Mouse (Mus musculus): ENCODE data around the gene Baiap3.

DNA sequence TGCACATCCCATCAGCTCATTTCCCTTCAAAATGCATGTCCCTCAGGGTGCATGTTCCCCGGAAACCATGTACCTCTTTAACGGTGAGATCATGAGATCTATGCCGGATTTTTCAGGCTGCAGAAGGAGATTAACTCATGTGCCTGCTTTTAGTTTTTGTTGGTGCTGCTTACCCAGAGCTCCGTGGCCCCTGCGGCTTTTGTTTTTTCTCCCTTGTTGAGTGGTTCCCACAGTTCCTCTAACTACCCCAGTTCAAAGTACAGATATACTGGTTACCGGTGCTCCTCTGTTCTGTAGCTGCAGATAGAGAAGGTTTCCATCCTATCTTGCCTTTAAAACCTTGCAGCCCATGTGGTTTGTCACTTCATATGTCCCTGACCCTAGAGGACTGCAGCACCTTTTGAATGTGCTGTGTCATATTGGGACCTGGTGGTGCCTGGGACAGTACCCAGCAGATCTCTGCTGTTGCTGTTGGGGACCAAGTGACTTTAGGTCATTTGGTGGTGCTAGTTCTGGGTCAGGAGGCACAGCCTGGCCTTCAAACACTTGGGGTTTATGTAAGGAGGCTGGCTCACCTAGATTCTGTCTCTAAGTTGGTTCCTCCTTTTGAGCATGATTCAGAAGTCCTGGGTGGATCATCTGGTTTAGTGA is 33.1 kb downstream of the Baiap3 start:
- TF ChIP-seq CTCF (IDR thresholded peaks at IDR 0.05; ENCODE audit: low read depth, low read length) (no peak), POLR2A (IDR thresholded peaks at IDR 0.05; ENCODE audit: extremely low read depth, insufficient read depth, low read length) (no peak)

Measured in liver, adult 2 months (tissue).